Mouse (Mus musculus) lung, embryonic 14.5 days (tissue): Measurements from ENCODE around the gene Gpr141. TPM values are rescaled to one million over a fixed set of nuclear protein-coding genes. Genes with fewer than 3 reads are reported as not detected.
"Not testable (repeated sequence)": the region's sequence is repeated elsewhere in the genome, so short reads cannot be mapped to it uniquely, and the experiment has no call there.

ENCODE experiments used
- ATAC-seq: fragments of 200-750 bp; cut with Nextera tagmentation; 2 replicates; pipeline ENCODE4 v1.8.0; 2017; ENCODE audit warnings: mild to moderate bottlenecking, moderate TSS enrichment, moderate library complexity; ENCODE audit not compliant: insufficient read depth
- DNase-seq: peaks from one replicate; pipeline ENCODE4 v3.0.0-alpha.2; 2015
- H3K27ac ChIP-seq: fragments of 300-500 bp; sonication (generic); 2 replicates; pipeline ENCODE4 v1.5.1; 2014; ENCODE audit warnings: low read depth, mild to moderate bottlenecking, moderate library complexity
- H3K27me3 ChIP-seq: fragments of 300-500 bp; sonication (generic); 2 replicates; pipeline ENCODE4 v1.6.1; 2014; ENCODE audit warnings: low read length, control low read depth; ENCODE audit not compliant: insufficient read depth
- H3K36me3 ChIP-seq: fragments of 300-500 bp; sonication (generic); 2 replicates; pipeline ENCODE4 v1.6.1; 2014; ENCODE audit warnings: control low read depth; ENCODE audit not compliant: insufficient read depth
- H3K4me1 ChIP-seq: fragments of 300-500 bp; sonication (generic); 2 replicates; pipeline ENCODE4 v1.6.1; 2014; ENCODE audit warnings: antibody characterized with exemption, control low read depth; ENCODE audit not compliant: insufficient read depth
- H3K4me2 ChIP-seq: fragments of 300-500 bp; sonication (generic); 2 replicates; pipeline ENCODE4 v1.6.1; 2014; ENCODE audit warnings: mild to moderate bottlenecking
- H3K4me3 ChIP-seq: fragments of 300-500 bp; sonication (generic); 2 replicates; pipeline ENCODE4 v1.5.1; 2014; ENCODE audit warnings: low read depth, low read length
- H3K9ac ChIP-seq: fragments of 300-500 bp; sonication (generic); 2 replicates; pipeline ENCODE4 v1.6.1; 2014
- H3K9me3 ChIP-seq: fragments of 300-500 bp; sonication (generic); 2 replicates; pipeline ENCODE4 v1.6.1; 2016; ENCODE audit warnings: low read depth, low read length, control low read depth
- CTCF ChIP-seq: IDR thresholded peaks from 2 replicates; pipeline ENCODE4 v1.5.1; 2016; ENCODE audit warnings: antibody characterized with exemption, low read depth
- WGBS: fragments of 180-500 bp; shearing (Covaris S2); extraction: QIAGEN DNeasy Blood & Tissue Kit; methylation state at CpG from one replicate; pipeline ENCODE4 v1.1.7; 2014; 5-methylcytosine and 5-hydroxymethylcytosine counted together
- polyA plus RNA-seq: library from polyadenylated mRNA; unstranded; fragments of >200 nt; fragmentation: Nextera tagmentation; extraction: Ambion mirVana; gene quantifications from 2 replicates; pipeline ENCODE4 v1.2.1, GENCODE M21; 2014

Gene Gpr141
- polyA plus RNA-seq, 1 experiment from 2014 or later, result 0.64 TPM

DNA sequence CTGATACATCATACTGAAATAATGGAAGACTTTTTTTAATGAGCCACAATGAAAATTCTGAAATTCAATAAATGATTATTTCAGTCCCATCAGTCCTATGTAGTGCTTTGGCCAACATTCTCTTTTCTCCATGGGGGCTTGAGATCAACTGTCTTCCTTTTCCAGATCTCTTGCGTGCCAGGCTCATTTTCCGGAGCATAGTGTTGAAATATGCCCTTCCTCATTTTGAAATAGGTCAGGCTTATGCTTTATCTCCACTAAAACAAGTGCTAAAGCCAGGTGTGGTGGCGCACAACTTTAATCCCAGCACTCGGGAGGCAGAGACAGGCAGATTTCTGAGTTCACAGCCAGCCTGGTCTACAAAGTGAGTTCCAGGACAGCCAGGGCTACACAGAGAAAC is 6.5 kb upstream of the Gpr141 start:
- Histone ChIP-seq H3K4me2 (no peak overlapping the region), H3K9me3 (no peaks in the 10 kb centered on the region), H3K4me3 (no peak overlapping the region), H3K36me3 (no peaks in the 10 kb centered on the region), H3K9ac (no peak overlapping the region), H3K27me3 (no peaks in the 10 kb centered on the region), H3K4me1 (no peaks in the 10 kb centered on the region), H3K27ac (no peak overlapping the region)
- ATAC-seq, result no peak
- TF ChIP-seq CTCF, result no peak
- no peak for DNase-seq
- WGBS, result 91% methylated on average over 4 of the region's 4 CpGs

DNA sequence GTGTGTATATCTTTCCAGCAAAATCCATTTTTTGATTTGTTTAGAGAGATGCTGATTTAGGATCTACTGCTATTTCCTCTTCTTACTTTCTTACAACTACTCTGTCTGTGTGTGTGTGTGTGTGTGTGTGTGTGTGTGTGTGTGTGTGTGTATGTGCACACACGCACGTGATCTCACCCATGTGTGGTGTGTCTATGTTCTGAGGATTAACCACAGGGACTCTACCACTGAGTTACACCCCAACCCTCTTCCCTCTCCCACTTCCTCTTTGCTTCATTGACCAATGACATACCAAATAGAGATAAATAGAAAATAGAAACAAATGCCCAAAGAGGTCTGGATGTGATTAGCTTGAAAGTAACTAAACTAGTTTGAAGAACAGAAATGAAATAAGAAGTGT is 4.0 kb upstream of the Gpr141 start:
- ATAC-seq (no peak), DNase-seq (no peak)
- Histone ChIP-seq H3K9ac (no peak overlapping the region), H3K27me3 (no peaks in the 10 kb centered on the region), H3K27ac (no peak overlapping the region), H3K36me3 (no peaks in the 10 kb centered on the region), H3K9me3 (no peaks in the 10 kb centered on the region), H3K4me1 (no peaks in the 10 kb centered on the region), H3K4me3 (no peak overlapping the region), H3K4me2 (no peak overlapping the region)
- 97% methylated on average over 2 of the region's 2 CpGs for WGBS
- TF ChIP-seq CTCF, result no peak

DNA sequence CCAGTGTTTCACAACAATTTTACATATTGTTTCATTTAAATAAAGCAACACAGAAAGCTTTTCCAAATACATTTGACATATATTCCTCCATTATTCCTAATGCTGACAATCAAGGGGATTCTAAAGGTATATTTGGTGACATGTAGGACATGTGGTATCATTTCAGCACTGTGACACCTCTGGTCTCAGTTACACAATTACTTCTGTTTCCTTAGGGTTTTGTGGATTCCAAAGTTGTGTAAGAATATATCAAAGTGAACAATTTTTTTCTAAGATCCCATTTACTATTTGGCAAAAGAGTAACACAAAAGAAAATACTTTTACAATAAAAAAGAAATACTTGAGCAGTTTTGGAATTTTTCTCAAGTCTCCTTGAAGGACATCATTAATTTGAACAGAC is 2.4 kb downstream of the Gpr141 start:
- ATAC-seq (no peak), DNase-seq (no peak)
- TF ChIP-seq CTCF, result no peak

DNA sequence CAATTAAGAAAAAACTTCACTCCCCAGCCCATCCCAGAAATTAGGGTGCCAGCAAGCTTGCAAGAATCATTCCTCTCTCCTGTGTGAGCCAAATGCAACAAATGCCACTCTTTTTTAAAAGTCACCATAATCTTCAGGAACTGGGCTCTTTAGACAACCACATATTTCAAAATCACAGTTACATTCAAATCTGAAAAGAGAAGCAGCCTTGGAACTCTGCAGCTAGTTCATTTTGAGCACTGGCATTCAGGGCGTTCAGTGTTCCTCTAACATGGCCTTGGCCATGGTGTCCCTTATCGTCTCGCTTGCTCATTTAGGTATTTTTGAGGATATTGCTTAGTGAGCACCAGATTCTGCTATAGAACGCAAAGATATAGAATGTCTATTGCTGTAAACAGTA is 4.1 kb downstream of the Gpr141 start:
- DNase-seq (no peak), ATAC-seq (no peak)
- H3K27me3 ChIP-seq, result no peaks in the 10 kb centered on the region
- no peak overlapping the region for H3K4me2 ChIP-seq
- no peak overlapping the region for H3K9ac ChIP-seq
- TF ChIP-seq CTCF, result no peak
- H3K4me3 ChIP-seq, result no peak overlapping the region
- no peak overlapping the region for H3K27ac ChIP-seq
- 85% methylated on average over 4 of the region's 4 CpGs for WGBS
- no peaks in the 10 kb centered on the region for H3K36me3 ChIP-seq
- no peaks in the 10 kb centered on the region for H3K9me3 ChIP-seq
- no peaks in the 10 kb centered on the region for H3K4me1 ChIP-seq

More for the DNA sequence above, 2.4 kb downstream of the Gpr141 start:
- no peak overlapping the region for H3K27ac ChIP-seq
- H3K36me3 ChIP-seq, result no peaks in the 10 kb centered on the region
- H3K4me1 ChIP-seq, result no peaks in the 10 kb centered on the region
- no peak overlapping the region for H3K9ac ChIP-seq
- H3K4me3 ChIP-seq, result no peak overlapping the region
- no peaks in the 10 kb centered on the region for H3K9me3 ChIP-seq
- no peak overlapping the region for H3K4me2 ChIP-seq
- no peaks in the 10 kb centered on the region for H3K27me3 ChIP-seq

DNA sequence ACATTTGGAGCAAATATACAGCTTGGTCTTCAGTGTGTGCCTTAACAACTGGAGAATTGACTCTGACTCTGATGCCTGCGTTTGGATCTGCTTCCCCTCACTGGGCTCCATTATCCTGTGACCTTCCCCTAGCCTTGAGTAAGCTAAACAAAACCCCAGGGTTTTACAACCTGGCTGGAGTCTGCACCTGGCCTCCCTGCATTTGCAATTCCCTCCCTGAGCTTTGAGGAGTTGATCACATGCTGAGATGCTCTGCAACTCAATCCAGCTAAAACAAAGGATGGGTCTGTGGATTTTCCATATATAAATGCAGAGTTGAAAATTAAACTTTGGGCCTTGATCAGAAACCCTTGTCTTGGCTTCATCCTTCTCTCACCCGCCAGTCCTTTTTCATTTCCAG is 4.8 kb downstream of the Gpr141 start:
- Histone ChIP-seq H3K4me1 (no peaks in the 10 kb centered on the region), H3K4me2 (no peak overlapping the region), H3K27ac (no peak overlapping the region), H3K27me3 (no peaks in the 10 kb centered on the region), H3K9ac (no peak overlapping the region), H3K4me3 (no peak overlapping the region), H3K36me3 (no peaks in the 10 kb centered on the region), H3K9me3 (no peaks in the 10 kb centered on the region)
- DNase-seq, result no peak
- no peak for TF ChIP-seq CTCF
- WGBS, result 56% methylated on average over 2 of the region's 2 CpGs
- ATAC-seq, result no peak

DNA sequence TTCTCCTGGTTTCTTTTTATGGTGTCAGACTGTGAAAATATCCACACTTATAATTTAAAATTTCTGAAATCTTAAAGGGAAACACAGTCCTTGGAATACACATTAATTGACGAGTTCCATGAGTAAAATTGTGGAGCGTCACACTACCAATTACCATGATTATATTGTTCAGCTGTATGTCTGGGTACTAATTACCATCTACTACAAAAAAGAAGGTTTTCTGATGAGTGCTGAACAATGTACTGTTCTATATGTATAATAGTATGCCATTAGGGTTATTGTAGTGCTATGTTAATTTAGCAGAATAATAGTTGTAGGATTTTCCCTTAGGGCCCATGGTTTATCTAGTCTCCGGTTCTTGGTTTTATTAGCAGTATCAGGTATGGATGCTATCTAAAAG is 29.1 kb downstream of the Gpr141 start:
- H3K4me1 ChIP-seq, result no peaks in the 10 kb centered on the region
- H3K27ac ChIP-seq, result no peak overlapping the region
- no peak overlapping the region for H3K9ac ChIP-seq
- no peak overlapping the region for H3K4me3 ChIP-seq
- DNase-seq (no peak), ATAC-seq (no peak)
- H3K36me3 ChIP-seq, result no peaks in the 10 kb centered on the region
- no peaks in the 10 kb centered on the region for H3K27me3 ChIP-seq
- WGBS, result 90% methylated on average over 3 of the region's 3 CpGs
- no peaks in the 10 kb centered on the region for H3K9me3 ChIP-seq
- H3K4me2 ChIP-seq, result no peak overlapping the region
- TF ChIP-seq CTCF, result no peak

DNA sequence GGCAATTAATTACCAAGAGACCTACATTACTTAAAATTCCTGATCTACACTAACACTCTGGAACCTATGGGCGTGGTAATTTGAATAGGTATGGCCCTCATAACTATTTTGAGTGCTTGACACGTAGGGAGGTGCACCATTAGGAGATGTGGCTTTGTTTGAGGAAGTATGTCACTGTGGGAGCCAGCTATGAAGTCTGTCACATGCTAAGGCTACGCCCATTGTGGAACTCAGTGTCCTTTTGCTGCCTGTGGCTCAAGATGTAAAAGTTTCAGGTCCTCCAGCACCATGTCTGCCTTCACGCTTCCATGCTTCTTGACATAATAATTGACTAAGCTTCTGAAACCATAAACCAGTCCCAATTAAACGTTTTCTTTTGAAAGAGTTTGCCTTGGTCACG is 29.6 kb downstream of the Gpr141 start:
- 68% methylated on average over 6 of the region's 6 CpGs for WGBS
- no peak overlapping the region for H3K4me2 ChIP-seq
- ATAC-seq (no peak), DNase-seq (no peak)
- no peaks in the 10 kb centered on the region for H3K27me3 ChIP-seq
- no peaks in the 10 kb centered on the region for H3K4me1 ChIP-seq
- no peak overlapping the region for H3K27ac ChIP-seq
- no peak overlapping the region for H3K4me3 ChIP-seq
- H3K36me3 ChIP-seq, result no peaks in the 10 kb centered on the region
- TF ChIP-seq CTCF, result no peak
- H3K9me3 ChIP-seq, result no peaks in the 10 kb centered on the region
- H3K9ac ChIP-seq, result no peak overlapping the region

DNA sequence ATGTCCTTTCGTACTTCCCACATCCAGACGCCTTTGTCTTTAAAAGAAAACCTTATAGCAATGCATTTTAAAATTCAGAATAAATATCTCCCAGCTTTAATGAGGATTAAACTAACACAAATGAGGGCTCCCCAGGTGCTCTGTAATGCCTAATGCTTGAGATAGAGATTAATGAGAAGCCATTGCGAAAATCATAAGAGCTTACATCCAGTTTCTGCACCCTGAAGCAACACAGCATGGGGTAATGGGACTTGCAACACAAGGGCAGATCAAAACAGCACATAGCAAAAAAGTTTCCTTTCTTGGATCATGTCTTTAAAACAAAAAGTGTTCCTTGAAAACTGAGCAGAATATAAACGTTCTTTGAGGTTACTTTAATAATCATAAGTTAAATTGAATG is 30.3 kb downstream of the Gpr141 start:
- H3K27ac ChIP-seq, result no peak overlapping the region
- no peak overlapping the region for H3K4me2 ChIP-seq
- 69% methylated on average over 4 of the region's 4 CpGs for WGBS
- no peaks in the 10 kb centered on the region for H3K27me3 ChIP-seq
- no peaks in the 10 kb centered on the region for H3K4me1 ChIP-seq
- H3K36me3 ChIP-seq, result no peaks in the 10 kb centered on the region
- no peak overlapping the region for H3K9ac ChIP-seq
- no peak overlapping the region for H3K4me3 ChIP-seq
- no peak for TF ChIP-seq CTCF
- ATAC-seq (no peak), DNase-seq (no peak)
- H3K9me3 ChIP-seq, result no peaks in the 10 kb centered on the region

DNA sequence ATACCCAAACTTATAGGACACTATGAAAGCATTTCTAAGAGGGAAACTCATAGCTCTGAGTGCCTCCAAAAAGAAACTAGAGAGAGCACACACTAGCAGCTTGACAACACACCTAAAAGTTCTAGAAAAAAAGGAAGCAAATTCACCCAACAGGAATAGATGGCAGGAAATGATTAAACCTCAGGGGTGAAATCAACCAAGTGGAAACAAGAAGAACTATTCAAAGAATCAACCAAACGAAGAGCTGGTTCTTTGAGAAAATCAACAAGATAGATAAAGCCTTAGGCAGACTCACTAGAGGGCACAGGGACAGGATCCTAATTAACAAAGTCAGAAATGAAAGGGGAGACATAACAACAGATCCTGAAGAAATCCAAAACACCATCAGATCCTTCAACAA is 36.1 kb downstream of the Gpr141 start:
- ATAC-seq, H3K27me3 ChIP-seq, H3K27ac ChIP-seq: not testable (repeated sequence)

More for the DNA sequence above, 36.1 kb downstream of the Gpr141 start:
- not testable (repeated sequence) for H3K4me1 ChIP-seq, DNase-seq, H3K9me3 ChIP-seq, H3K9ac ChIP-seq, H3K36me3 ChIP-seq, H3K4me3 ChIP-seq, H3K4me2 ChIP-seq
- WGBS, result 58% methylated on average over 1 of the region's 1 CpGs
